Mouse (Mus musculus): ENCODE results near the gene Gm8994.
A peak's percentile ranks its signal among the peaks of the same experiment; 100 is the strongest.
"Not testable (repeated sequence)": the region's sequence is repeated elsewhere in the genome, so short reads cannot be mapped to it uniquely, and the experiment has no call there.

Gene Gm8994

GRCm38 (mm10) chr6:136327239-136327638, at the start of gene Gm8994:
TSS of gene Gm8994 (plus strand) at chr6:136327539.
- DNase-seq (ENCODE audit: low read depth), result not testable (repeated sequence)

DNA sequence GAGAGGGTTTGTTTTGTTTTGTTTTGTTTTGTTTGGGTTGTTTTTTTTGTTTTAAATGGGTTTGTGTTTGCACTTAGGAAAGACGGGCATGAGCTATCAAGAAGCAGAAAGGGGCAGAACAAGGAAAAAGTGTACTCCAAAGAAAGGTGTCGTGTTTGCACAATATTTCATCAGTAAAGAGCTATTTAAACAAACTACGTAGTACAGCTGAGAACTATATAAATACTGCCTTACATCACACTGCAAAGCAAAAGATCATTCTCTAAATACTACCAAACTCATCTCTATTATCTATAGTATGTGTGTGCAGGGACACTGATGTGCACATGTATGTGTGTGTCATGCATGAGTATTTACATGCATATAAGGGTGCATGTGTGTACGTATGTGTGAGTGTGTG, 49.7 kb upstream of the Gm8994 start:
- DNase-seq (ENCODE audit: low read depth), result no peak

GRCm38 (mm10) chr6:136284565-136284964, 42.8 kb upstream of the Gm8994 start:
- DNase-seq (ENCODE audit: low read depth), result no peak

GRCm38 (mm10) chr6:136286180-136286579, 41.2 kb upstream of the Gm8994 start:
- no peak for DNase-seq (ENCODE audit: low read depth)

- no peak for DNase-seq (ENCODE audit: low read depth)
Measured at GRCm38 (mm10) chr6:136286589-136286988, 40.8 kb upstream of the Gm8994 start.

DNA sequence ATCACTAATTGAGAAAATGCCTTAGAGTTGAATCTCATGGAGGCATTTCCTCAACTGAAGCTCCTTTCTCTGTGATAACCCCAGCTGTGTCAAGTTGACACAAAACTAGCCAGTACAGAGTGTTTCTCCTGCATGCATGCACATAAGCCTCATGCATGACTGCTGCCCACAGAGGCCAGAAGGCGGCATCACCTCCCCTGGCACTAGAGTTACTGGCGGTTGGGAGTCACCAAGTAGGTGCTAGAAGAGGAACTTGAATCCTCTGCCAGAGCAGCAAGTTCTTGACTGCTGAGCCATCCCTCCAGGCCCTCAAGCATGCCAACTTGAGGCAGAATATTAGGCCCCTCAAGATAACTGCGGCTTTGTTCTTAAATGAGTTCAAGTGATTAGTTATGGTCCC, 35.9 kb upstream of the Gm8994 start:
- no peak for DNase-seq (ENCODE audit: low read depth)

GRCm38 (mm10) chr6:136291951-136292714, 35.2 kb upstream of the Gm8994 start:
- DNase-seq (ENCODE audit: low read depth), result no peak

DNA sequence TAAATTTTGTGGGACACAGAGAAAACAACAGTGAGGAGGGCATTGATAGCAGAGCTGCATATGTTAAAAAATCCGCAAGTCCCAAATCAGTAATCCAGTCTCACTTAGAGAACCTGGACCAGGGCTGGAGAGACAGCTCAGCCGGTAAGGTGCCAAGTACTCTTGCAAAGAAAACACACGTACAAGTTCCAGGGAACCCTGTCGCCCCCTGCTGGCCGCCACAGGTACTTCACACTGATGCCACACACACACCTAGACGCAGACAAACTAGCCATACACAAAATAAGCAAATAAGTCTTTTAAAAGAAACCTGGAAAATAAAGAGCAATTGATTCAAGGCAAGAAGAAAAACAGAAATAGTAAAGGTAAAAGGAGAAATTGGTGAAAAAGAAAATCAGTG, 33.6 kb upstream of the Gm8994 start:
- DNase-seq (ENCODE audit: low read depth), result peak; percentile 27

DNA sequence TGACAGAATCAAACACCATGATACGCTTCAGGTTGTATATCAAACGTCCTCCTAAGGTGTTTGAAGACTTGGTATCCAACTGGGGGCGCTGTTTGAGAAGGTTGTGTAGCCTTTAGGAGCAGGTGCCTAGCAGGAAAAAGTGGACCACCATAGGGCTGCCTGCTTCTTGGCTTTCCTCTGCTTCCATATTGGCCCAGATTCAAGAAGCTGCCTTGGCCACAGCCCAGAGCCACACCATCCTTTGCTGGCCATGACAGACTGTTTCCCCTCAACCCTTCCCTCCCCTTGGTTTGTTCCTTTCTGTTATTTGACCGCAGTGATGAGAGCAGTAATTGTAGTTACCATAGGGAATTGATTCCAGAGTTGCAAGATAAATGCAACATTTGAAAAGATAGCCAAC, 31.5 kb upstream of the Gm8994 start:
- no peak for DNase-seq (ENCODE audit: low read depth)

- no peak for DNase-seq (ENCODE audit: low read depth)
Measured at GRCm38 (mm10) chr6:136296251-136296650, 31.1 kb upstream of the Gm8994 start.

DNA sequence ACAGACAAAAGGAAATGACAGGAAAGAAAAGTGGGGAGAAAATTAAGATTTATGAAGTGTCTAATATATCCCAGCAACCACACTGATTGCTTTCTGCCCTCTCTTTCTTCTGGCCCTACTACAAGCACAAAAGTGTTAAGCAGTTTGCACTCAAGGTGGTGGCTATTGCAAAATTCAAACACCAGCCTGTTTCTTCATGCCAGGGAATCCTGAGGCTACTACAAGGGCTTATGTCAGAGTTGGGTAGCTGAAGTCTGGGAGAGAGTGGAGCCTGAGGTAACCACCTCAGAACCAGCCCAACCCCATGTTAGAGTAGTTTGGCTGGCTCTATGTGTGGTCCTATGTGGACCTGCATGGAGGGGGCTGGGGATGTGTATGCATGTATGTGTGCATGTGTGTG, 23.8 kb upstream of the Gm8994 start:
- no peak for DNase-seq (ENCODE audit: low read depth)

DNA sequence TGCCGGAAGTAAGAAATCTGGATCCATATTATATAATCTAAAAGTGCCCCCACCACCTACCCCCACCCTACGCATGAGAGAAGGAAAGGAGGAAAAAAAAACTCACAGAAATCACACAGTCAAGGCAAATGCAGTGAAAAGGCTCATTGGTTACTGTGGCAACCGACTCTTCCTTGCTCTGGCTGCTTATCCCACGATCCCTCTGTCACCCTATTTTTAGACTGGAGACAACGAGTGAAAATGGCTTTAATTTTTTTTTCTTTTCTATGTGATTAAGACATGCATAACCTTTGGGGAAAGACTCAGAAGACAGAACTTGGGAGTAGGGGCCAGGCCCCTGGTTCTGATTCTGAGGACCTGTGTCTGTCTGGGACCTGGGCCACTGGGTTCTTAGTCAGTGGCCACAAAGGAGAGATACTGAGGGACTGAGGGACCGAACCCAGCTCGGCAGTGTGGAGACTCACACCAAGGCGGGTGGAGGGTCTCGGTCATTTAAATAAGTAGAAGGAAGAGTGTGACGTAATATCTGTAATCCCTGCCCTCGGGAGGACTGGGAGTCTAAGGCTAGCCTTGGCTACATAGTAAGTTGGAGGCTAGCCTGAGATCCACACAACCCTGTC, 22.9 kb upstream of the Gm8994 start:
- no peak for DNase-seq (ENCODE audit: low read depth)

DNA sequence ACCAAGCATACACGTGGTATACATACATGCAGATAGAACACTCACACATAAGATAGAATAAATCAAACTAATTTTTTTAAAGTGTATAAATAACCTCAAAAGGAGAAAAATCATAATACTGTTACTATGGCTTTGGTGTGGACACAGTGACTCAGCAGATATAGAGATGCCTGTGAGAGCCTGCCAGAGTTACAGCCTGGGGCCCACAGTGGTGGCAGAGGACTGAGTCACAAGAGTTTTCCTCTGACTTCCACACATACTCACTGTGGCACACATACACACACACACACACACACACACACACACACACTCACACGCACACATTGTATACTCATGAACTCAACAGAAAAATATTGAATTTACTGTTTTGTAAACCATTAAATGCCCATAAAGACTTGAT, 17.9 kb upstream of the Gm8994 start:
- DNase-seq (ENCODE audit: low read depth), result peak; percentile 61

GRCm38 (mm10) chr6:136328416-136328815, 1.1 kb downstream of the Gm8994 start:
- DNase-seq (ENCODE audit: low read depth), result not testable (repeated sequence)

- no peak for DNase-seq (ENCODE audit: low read depth)
Measured at GRCm38 (mm10) chr6:136340669-136341068, 13.3 kb downstream of the Gm8994 start.

DNA sequence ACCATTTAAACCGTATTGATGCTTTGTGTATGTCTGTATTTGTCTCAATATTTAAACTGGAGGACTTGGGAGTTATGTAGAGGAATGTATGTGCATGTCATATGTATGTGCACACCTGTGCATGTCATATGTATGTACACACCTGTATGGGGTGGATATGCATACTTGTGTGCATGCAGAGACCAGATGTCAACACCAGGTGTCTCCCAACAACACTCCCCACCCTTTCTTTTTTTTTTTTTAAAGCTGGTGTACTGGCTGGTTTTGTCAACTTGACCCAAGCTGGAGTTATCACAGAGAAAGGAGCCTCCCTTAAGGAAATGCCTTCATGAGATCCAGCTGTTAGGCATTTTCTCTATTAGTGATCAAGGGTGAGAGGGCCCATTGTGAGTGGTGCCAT, 13.8 kb downstream of the Gm8994 start:
- DNase-seq (ENCODE audit: low read depth), result no peak

DNA sequence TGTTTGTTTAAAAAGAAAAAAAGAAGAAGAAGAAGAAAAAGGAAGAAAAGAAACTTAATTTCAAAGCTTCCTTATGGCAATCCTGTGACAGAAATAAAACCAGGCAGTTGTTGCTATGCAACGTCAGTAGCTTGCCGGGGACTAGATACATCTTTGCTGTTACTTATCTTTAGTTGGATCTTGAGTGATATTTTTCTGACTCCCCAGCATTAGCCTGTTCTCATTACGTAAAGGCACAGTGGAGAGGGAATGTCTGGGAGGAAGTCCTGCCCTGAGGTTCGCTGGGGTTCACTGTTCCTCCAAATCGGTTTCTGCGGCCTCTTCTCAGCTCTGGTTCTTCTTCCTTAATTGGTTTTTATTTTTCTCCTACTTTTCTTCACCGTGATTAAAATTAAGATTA, 16.5 kb downstream of the Gm8994 start:
- no peak for DNase-seq (ENCODE audit: low read depth)

DNA sequence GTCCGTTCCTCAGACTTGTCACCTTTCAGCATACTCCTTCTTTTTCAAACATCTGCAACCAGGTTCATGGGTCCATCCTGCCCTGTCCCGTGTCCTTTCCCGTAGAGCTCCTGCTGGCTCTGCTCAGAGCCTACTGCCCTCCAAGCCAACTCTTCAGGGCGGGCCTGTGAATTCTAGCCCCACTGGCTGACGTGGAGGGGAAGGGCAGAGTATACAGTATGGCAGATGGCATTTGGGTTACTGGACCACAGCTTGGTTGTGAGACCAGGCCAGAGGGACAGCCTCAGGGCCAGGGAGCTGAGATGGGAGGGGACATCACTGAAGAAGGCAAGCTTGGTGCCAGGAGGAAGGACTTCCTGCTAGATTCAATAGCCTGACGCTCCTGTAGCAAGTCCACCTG, 17.7 kb downstream of the Gm8994 start:
- no peak for DNase-seq (ENCODE audit: low read depth)

DNA sequence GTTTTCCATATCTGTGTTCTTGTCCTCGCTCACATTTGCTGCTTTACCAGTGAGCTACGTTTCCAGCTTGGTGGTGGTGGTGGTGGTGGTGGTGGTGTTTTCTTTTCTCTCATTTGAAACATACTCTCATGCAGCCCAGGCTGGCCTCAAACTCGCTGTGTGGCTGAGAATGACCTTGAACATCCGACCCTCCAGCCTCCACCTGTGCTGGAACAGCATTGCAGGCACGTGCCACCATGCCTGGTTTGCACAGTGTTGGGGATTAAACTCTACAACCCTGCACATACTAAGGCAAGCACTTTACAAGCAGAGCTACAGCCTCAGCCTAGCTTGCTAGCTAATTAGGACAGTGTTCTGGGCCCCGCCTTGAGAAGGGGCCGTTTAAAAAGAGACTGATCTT, 18.3 kb downstream of the Gm8994 start:
- DNase-seq (ENCODE audit: low read depth), result no peak

DNA sequence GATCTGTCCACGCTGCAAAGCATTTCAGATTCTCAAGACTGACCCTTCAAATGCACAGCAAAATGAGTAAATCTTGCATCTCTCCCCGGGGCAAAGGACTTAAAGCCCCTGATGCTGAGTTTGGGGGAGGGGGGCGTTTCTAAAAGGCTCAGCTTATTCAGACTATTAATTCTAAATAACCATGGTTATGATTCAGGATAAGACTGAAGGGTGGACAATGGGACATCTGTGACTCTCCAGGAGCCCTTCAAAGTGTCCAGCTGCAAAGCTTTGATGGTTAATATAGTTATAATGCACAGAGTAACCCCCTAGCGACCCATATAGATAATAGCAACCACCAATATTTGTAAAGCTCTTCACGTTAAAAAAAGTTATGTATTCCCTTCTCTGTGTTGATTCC, 19.7 kb downstream of the Gm8994 start:
- no peak for DNase-seq (ENCODE audit: low read depth)

GRCm38 (mm10) chr6:136347631-136348030, 20.3 kb downstream of the Gm8994 start:
- DNase-seq (ENCODE audit: low read depth), result no peak

- peak; percentile 92 for DNase-seq (ENCODE audit: low read depth)
Measured at GRCm38 (mm10) chr6:136353399-136354184, 26.3 kb downstream of the Gm8994 start.

GRCm38 (mm10) chr6:136358471-136358870, 31.1 kb downstream of the Gm8994 start:
- DNase-seq (ENCODE audit: low read depth), result no peak
